Mouse (Mus musculus): Measurements from ENCODE around the gene Ddah1. TPM values are rescaled to one million over a fixed set of nuclear protein-coding genes. Genes with fewer than 3 reads are reported as not detected.

The Ddah1 gene
- polyA plus RNA-seq, 1 experiment from 2014 or later, result 30.1 TPM

DNA sequence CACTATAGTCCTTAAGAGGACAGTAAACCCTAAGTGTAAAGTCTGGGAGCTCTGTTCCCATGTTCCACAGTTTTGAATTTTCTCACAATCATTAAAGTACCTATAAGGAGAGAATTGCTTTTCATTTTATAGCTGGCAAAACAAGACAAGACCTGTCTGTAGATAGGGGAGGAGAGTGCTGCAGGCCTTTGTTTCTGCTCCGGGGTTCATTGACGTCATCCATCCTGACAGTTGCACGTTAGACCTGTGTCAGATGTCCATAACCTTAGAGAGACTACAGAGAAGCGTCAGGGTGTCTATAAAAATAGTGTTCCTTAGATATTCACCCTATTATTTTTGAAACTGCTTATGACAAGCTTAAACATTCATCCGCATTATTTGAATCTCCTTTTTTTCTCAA, 167.0 kb downstream of the Ddah1 start:
- peaks cover 9% of the 10 kb centered on the region; the same call in 1 of the 2 replicates for H3K4me1 ChIP-seq (ENCODE audit: insufficient read depth)
- peaks cover 19% of the 10 kb centered on the region; the same call in 1 of the 2 replicates for H3K36me3 ChIP-seq (ENCODE audit: insufficient read depth)
- peak overlapping the region; percentile 73 for H3K4me2 ChIP-seq
- 57% methylated on average over 5 of the region's 5 CpGs for WGBS
- H3K27me3 ChIP-seq (ENCODE audit: insufficient read depth, low read length), result no peaks in the 10 kb centered on the region
- no peaks in the 10 kb centered on the region for H3K9me3 ChIP-seq (ENCODE audit: low read depth, low read length)
- no peak for TF ChIP-seq CTCF (IDR thresholded peaks at IDR 0.05; ENCODE audit: low read depth)
- ATAC-seq (ENCODE audit: insufficient read depth), result no peak
- H3K27ac ChIP-seq (ENCODE audit: low read depth), result no peak overlapping the region
- no peak for DNase-seq
- H3K4me3 ChIP-seq (ENCODE audit: low read depth, low read length), result peak overlapping the region; percentile 88
- peak overlapping the region; percentile 93; the same call in 1 of the 2 replicates for H3K9ac ChIP-seq

GRCm38 (mm10) chr3:145929525-145930400, 171.3 kb downstream of the Ddah1 start:
- no peak overlapping the region for H3K4me2 ChIP-seq
- H3K4me1 ChIP-seq (ENCODE audit: insufficient read depth), result peaks cover 9% of the 10 kb centered on the region; the same call in 1 of the 2 replicates
- WGBS, result 67% methylated on average over 7 of the region's 7 CpGs
- no peaks in the 10 kb centered on the region for H3K27me3 ChIP-seq (ENCODE audit: insufficient read depth, low read length)
- H3K9ac ChIP-seq, result no peak overlapping the region
- no peak for TF ChIP-seq CTCF (IDR thresholded peaks at IDR 0.05; ENCODE audit: low read depth)
- no peaks in the 10 kb centered on the region for H3K9me3 ChIP-seq (ENCODE audit: low read depth, low read length)
- DNase-seq (no peak), ATAC-seq (ENCODE audit: insufficient read depth) (no peak)
- no peak overlapping the region for H3K27ac ChIP-seq (ENCODE audit: low read depth)
- H3K36me3 ChIP-seq (ENCODE audit: insufficient read depth), result peaks cover 52% of the 10 kb centered on the region
- H3K4me3 ChIP-seq (ENCODE audit: low read depth, low read length), result no peak overlapping the region

DNA sequence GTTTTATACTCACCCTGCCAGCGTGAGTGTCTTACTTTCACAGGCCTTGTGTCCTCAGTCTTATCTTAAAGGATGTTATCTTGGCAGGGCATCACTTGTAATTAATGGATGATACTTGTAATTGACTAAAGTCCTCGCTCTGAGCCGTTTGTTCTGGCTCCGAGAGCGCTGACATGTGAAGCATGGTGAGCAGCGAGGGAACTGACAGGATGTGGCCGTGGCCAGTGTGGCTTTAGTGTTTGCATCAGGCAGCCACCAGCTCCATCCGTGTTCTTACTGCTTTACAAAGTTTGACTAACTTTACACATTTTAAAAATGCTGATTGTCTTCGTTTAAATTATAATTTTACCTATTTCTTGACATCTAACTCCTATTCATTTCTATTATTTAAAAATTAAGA, 175.4 kb downstream of the Ddah1 start:
- ATAC-seq (ENCODE audit: insufficient read depth) (no peak), DNase-seq (no peak)
- TF ChIP-seq CTCF (IDR thresholded peaks at IDR 0.05; ENCODE audit: low read depth), result no peak
- Histone ChIP-seq H3K27ac (ENCODE audit: low read depth) (no peak overlapping the region), H3K27me3 (ENCODE audit: insufficient read depth, low read length) (no peaks in the 10 kb centered on the region), H3K4me2 (no peak overlapping the region), H3K36me3 (ENCODE audit: insufficient read depth) (peaks cover 46% of the 10 kb centered on the region), H3K4me1 (ENCODE audit: insufficient read depth) (peaks cover 1% of the 10 kb centered on the region; the same call in 1 of the 2 replicates), H3K9me3 (ENCODE audit: low read depth, low read length) (no peaks in the 10 kb centered on the region), H3K9ac (no peak overlapping the region), H3K4me3 (ENCODE audit: low read depth, low read length) (no peak overlapping the region)
- WGBS, result 42% methylated on average over 9 of the region's 9 CpGs

GRCm38 (mm10) chr3:145937505-145938404, 179.3 kb downstream of the Ddah1 start, which contains the start of gene 2410004B18Rik:
TSS of gene 2410004B18Rik (plus strand) at chr3:145938014.
- H3K27ac ChIP-seq (ENCODE audit: low read depth), result peak within 1 kb of the TSS; percentile 30; the same call in 1 of the 2 replicates
- under 1% methylated on average over 70 of the region's 70 CpGs for WGBS

GRCm38 (mm10) chr3:145938405-145939349, 180.2 kb downstream of the Ddah1 start:
- Histone ChIP-seq H3K27ac (ENCODE audit: low read depth) (no peak overlapping the region), H3K9ac (peak overlapping the region; percentile 88), H3K9me3 (ENCODE audit: low read depth, low read length) (no peaks in the 10 kb centered on the region), H3K4me3 (ENCODE audit: low read depth, low read length) (peak overlapping the region; percentile 96), H3K4me1 (ENCODE audit: insufficient read depth) (peaks cover 11% of the 10 kb centered on the region; the same call in 1 of the 2 replicates), H3K4me2 (peak overlapping the region; percentile 86), H3K36me3 (ENCODE audit: insufficient read depth) (peaks cover 34% of the 10 kb centered on the region), H3K27me3 (ENCODE audit: insufficient read depth, low read length) (no peaks in the 10 kb centered on the region)
- TF ChIP-seq CTCF (IDR thresholded peaks at IDR 0.05; ENCODE audit: low read depth), result peak; percentile 29; the same call in 1 of the 2 replicates
- peak; percentile 49 for DNase-seq
- 18% methylated on average over 49 of the region's 50 CpGs for WGBS
- ATAC-seq (ENCODE audit: insufficient read depth), result peak; percentile 22

More at GRCm38 (mm10) chr3:145937505-145938404, 179.3 kb downstream of the Ddah1 start, which contains the start of gene 2410004B18Rik:
- peak within 1 kb of the TSS; percentile 96 for H3K4me3 ChIP-seq (ENCODE audit: low read depth, low read length)
- peaks cover 34% of the 10 kb centered on the region for H3K36me3 ChIP-seq (ENCODE audit: insufficient read depth)
- H3K27me3 ChIP-seq (ENCODE audit: insufficient read depth, low read length), result no peaks in the 10 kb centered on the region
- ATAC-seq (ENCODE audit: insufficient read depth) (peak; percentile 92), DNase-seq (peak; percentile 98)
- H3K9me3 ChIP-seq (ENCODE audit: low read depth, low read length), result no peaks in the 10 kb centered on the region
- peak within 1 kb of the TSS; percentile 86 for H3K4me2 ChIP-seq
- peaks cover 11% of the 10 kb centered on the region; the same call in 1 of the 2 replicates for H3K4me1 ChIP-seq (ENCODE audit: insufficient read depth)
- H3K9ac ChIP-seq, result peak within 1 kb of the TSS; percentile 88
- peak; percentile 96 for TF ChIP-seq CTCF (IDR thresholded peaks at IDR 0.05; ENCODE audit: low read depth)

DNA sequence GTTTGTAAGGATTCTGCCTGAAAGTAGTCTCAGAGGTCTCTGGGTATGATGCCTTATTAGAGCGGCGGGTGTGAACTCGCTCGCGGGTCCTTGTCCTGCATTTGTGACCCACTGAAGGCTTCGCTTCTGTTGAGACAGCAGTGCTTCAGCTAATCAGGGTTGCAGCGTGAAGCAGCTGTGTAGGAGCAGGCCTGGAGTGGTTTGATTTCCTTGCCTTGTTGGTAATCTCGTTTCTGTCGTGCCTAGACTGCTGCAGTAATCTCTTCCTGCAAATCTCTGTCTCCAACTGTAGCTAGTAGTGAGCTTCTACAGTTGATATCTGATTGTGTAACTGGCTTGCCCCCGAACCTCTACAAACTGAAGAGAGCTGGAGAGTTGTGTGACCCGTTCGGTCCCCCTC, 180.9 kb downstream of the Ddah1 start:
- no peak for ATAC-seq (ENCODE audit: insufficient read depth)
- Histone ChIP-seq H3K27me3 (ENCODE audit: insufficient read depth, low read length) (no peaks in the 10 kb centered on the region), H3K4me3 (ENCODE audit: low read depth, low read length) (peak overlapping the region; percentile 96), H3K36me3 (ENCODE audit: insufficient read depth) (peaks cover 38% of the 10 kb centered on the region), H3K27ac (ENCODE audit: low read depth) (no peak overlapping the region), H3K4me2 (peak overlapping the region; percentile 86), H3K9me3 (ENCODE audit: low read depth, low read length) (no peaks in the 10 kb centered on the region), H3K9ac (peak overlapping the region; percentile 88), H3K4me1 (ENCODE audit: insufficient read depth) (peaks cover 11% of the 10 kb centered on the region; the same call in 1 of the 2 replicates)
- DNase-seq, result no peak
- no peak for TF ChIP-seq CTCF (IDR thresholded peaks at IDR 0.05; ENCODE audit: low read depth)
- WGBS, result 79% methylated on average over 12 of the region's 12 CpGs

All from lung, embryonic 14.5 days (tissue).